Mouse (Mus musculus) gastrocnemius, postnatal 14 days (tissue): ENCODE results near the gene Fsd2. TPM values are rescaled to one million over a fixed set of nuclear protein-coding genes. Genes with fewer than 3 reads are reported as not detected.

Source experiments
- DNase-seq: peaks from one replicate; pipeline ENCODE4 v3.0.0; 2021; ENCODE audit warnings: mixed read lengths
- intact Hi-C: fragments of 180-260 bp; cut with DNase I; formaldehyde crosslinking; loops from one replicate; pipeline ENCODE4 v1.15.1; 2025; ENCODE audit warnings: low total_unique reads
- long read RNA-seq, 2 experiments: library from polyadenylated mRNA; stranded (forward); transcript quantifications; one replicate each; pipeline ENCODE4 v2.0.0; 2021
- total RNA-seq, 2 experiments: library from RNA; stranded (reverse); gene quantifications; 2 replicates each; pipeline ENCODE4 v1.2.3; 2021

The Fsd2 gene
- total RNA-seq, result 100 to 1,000 TPM; 204 to 220 TPM
- long read RNA-seq, experiment 1, transcript Fsd2-201 (13 exons, 3,985 nt), result major isoform, 72 of 104 reads
- long read RNA-seq, experiment 1, partial matches to known transcripts, result 19 of 104 reads
- long read RNA-seq, experiment 1, other reads (novel, unspliced or antisense), result 13 of 104 reads
- long read RNA-seq, experiment 2, transcript Fsd2-201 (13 exons, 3,985 nt), result major isoform, 125 of 152 reads
- long read RNA-seq, experiment 2, partial matches to known transcripts, result 17 of 152 reads
- long read RNA-seq, experiment 2, other reads (novel, unspliced or antisense), result 10 of 152 reads

DNA sequence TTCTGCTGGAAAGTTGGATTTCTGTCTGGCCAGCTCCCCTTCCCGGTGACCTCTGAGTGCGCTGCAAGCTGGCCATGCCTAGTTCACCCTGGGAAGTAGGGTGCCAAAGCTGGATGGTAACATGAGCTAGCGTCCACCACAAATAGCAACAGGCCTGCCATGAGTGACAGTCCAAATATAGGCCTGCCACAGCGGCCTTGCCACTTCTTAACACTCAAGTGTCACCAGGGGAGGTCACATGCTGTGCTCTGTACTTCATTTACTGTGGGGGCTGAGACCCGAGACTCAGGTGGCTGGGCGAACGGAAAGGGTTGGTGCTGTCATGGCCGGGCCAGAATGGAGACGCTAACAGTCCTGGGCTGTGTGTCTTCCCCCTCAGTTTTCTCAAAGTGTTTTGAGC, at the start of gene Fsd2:
Gene Fsd2, minus strand, starts transcription at position 53 of the 400 bp plus-strand sequence.
- intact Hi-C loops, result no loop called here

GRCm38 (mm10) chr7:81615031-81615430, 48.3 kb upstream of the Fsd2 start:
- DNase-seq, result no peak
- intact Hi-C loops, result no loop called here

More for the DNA sequence above, at the start of gene Fsd2:
- peak; percentile 68 for DNase-seq

DNA sequence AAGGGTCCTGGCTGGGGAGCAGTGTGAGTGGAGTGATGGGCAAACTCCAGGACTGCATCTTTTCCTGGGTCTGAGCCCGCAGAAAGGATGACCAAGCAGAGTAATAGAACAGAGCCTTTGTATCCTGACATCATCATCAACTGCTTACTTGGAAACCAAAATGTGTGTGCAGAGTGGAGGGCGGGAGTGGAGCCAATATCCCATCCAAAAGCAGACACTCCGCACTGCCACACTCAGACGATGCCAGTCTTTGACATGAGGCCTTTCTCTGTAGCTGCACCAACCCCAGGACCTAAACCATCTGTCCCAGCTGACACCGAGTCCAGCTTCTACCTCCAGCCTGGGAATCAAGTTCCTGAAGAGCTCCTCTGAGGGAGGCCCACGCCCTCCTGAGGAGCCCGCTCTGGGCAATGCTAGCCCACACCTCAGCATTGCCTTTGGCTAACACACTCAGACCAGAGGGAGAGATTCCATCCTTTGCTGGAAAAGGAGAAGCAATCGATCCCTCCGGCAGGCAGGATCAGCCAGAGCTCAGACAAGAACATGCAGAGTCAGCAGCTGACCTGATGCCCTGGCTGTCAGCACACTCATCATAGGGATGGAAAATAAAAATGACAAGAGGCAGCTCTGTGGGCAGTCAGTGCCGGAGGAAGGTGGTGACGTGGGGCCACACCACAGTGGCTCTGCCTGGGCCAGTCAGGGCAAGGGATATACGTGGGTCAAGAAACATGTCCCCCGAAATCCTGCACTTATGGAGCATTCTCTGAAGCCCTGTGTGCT, 46.3 kb upstream of the Fsd2 start:
- DNase-seq, result no peak
- intact Hi-C loops, result no loop called here

DNA sequence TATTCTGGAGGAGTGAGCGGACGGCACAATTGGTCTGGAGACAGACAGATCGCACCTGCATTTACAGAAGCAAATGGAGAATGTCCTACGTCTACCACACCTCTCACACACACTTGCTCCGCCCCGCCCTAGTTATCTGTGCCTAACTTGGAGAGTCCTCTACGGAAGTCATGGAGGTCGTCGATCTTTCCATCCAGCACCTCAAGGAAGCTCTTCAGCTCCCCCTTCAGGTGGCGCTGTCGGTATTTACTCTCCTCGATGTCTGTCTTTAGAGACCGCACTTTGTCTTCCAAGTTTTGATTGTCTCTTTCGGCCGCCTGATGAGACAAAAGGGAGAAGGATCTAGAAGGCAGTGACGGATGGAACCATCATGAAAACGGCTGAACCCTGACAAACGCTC, 43.4 kb upstream of the Fsd2 start:
- intact Hi-C loops, result no loop called here
- DNase-seq, result no peak

GRCm38 (mm10) chr7:81606452-81606851, 39.7 kb upstream of the Fsd2 start:
- intact Hi-C loops, result no loop called here
- no peak for DNase-seq

DNA sequence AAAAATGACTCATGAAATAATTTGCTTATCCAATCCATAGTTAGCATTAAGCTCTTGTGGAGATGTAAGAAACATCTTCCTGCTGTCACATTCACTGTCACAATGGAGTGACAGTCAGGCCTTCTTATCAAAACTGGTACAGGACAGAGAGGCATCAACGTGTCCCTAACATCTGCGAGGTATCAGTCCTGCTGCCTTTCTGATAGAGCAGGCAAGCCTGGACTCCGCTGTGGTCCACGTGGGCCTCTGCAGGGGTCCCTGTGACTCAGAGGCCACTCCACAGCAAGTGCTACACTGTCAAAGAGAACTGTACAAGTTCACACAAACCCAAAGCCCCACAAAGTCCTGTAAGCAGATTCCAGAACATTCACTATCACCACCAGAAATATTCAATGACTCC, 38.7 kb upstream of the Fsd2 start:
- intact Hi-C loops, result no loop called here

DNA sequence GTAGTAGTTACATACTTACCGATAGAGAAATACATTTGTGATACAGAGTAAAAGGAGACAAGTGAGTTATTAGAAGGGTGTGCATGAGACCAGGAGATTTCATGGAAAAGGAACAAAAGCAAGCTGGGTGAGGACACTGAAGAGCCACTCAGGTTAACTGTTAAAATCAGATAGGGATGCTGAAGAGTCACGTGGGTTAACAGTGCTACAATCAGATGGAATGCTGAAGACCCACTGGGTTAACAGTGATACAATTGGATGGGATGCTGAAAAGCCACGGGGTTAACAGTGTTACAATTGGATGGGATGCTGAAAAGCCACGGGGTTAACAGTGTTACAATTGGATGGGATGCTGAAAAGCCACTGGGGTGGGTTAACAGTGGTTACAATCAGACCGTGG, 38.2 kb upstream of the Fsd2 start:
- intact Hi-C loops, result no loop called here
- DNase-seq, result no peak

More for the DNA sequence above, 38.7 kb upstream of the Fsd2 start:
- no peak for DNase-seq

- DNase-seq, result no peak
- intact Hi-C loops, result no loop called here
Measured at GRCm38 (mm10) chr7:81599379-81600280, 32.9 kb upstream of the Fsd2 start.

- intact Hi-C loops, result no loop called here
Measured at GRCm38 (mm10) chr7:81597660-81598059, 30.9 kb upstream of the Fsd2 start.

GRCm38 (mm10) chr7:81596086-81596485, 29.3 kb upstream of the Fsd2 start:
- intact Hi-C loops, result no loop called here
- DNase-seq, result no peak

More at GRCm38 (mm10) chr7:81597660-81598059, 30.9 kb upstream of the Fsd2 start:
- DNase-seq, result no peak

- intact Hi-C loops, result no loop called here
- DNase-seq, result no peak
Measured at GRCm38 (mm10) chr7:81595056-81595455, 28.3 kb upstream of the Fsd2 start.

DNA sequence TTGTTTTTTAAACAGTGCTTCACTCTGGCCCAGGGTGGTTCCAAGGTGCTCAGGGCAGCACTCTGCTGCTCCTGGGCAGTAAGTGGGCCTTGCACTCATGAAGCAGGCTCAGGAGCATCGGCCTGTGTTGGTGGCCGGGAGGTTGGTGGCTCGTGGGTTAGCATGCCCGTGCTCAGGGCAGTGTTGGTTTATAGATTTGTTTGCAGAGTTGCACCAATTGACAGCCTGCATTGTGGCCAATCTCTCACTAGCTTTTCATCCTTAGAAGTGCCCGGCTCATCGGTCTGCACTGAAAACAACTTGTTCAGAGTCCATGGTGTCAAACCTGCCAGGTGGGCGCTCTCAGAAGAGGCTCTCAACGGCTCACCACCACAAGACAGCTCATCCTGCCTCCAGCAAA, 26.6 kb upstream of the Fsd2 start:
- intact Hi-C loops, result no loop called here
- DNase-seq, result no peak

DNA sequence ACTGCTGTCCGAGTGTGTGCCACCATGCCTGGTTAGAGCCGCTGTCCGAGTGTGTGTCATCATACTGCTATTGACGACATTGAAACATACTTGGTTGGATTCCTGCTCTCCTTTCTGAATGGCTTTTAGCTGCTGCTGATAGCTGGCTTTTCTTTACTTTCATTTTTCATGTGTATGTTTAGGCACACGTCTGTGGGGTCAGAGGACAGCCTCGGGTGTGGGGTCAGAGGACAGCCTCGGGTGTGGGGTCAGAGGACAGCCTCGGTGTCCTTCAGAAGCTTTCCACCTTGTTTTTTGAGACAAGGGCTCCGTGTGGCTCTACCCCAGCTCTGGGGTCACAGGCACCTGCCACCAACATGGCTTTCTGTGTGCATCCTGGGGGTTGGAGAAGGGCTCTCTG, 25.9 kb upstream of the Fsd2 start:
- DNase-seq, result no peak
- intact Hi-C loops, result no loop called here

DNA sequence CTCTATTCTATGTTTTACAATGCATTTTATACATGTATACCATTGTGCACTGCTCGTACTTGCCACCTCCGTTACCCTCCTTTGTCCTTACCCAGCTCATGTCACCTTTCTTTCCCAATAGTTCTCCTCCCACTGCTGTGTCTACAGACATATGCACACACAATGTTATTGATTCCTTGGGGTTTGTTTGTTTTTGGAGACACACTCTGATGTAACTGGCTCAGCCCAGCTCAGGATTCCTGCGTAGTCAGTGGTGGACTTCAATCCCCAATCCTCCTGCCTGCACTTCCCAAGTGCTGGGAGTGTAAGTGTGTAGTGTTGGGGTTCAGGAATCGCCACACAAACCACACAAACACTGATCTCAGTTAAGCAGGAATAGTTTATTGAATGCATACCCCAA, 20.5 kb upstream of the Fsd2 start:
- no peak for DNase-seq
- intact Hi-C loops, result no loop called here

DNA sequence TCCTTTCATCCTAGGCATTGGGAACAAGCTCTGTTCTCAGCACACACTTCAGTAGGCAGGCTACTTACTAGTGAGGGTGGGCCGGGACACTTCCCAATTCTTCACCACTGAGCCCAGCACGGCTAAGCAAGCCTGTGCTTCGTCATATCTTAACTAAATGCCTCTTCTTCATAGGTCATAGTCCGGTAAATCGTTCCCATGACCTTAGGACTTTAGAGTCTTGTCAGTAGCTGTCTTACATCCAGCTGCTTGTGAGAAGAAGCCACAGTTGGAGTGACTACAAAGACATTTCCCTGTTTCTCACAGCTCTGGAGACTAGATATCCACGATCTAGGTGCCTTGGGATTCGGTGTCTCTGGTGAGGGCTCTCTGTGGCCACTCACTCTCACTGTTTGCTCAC, 18.6 kb upstream of the Fsd2 start:
- intact Hi-C loops, result no loop called here

DNA sequence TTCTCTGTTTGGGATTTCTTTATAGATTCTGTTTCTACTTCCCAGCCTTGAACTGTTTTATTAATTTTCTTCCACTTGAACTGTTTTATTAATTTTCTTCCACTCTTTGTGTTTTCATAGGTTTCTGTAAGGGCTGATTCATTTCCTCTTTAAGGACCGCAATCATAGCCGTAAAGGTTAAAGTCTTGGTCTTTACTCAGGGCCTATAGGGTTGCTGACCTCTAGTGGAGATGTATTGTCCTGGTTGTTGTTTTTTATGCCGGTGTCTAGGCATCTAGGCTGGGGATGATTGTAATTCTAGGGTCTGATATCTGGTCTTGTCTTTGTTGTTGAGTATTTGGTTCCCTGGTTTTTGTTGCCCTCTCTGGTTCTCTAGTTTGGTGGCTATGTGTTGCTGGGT, 16.8 kb upstream of the Fsd2 start:
- DNase-seq, result no peak

More for the DNA sequence above, 18.6 kb upstream of the Fsd2 start:
- no peak for DNase-seq

GRCm38 (mm10) chr7:81579312-81579711, 12.6 kb upstream of the Fsd2 start:
- intact Hi-C loops, result no loop called here

More for the DNA sequence above, 16.8 kb upstream of the Fsd2 start:
- intact Hi-C loops, result no loop called here

GRCm38 (mm10) chr7:81578413-81578812, 11.7 kb upstream of the Fsd2 start:
- DNase-seq, result no peak
- intact Hi-C loops, result no loop called here

More at GRCm38 (mm10) chr7:81579312-81579711, 12.6 kb upstream of the Fsd2 start:
- no peak for DNase-seq

DNA sequence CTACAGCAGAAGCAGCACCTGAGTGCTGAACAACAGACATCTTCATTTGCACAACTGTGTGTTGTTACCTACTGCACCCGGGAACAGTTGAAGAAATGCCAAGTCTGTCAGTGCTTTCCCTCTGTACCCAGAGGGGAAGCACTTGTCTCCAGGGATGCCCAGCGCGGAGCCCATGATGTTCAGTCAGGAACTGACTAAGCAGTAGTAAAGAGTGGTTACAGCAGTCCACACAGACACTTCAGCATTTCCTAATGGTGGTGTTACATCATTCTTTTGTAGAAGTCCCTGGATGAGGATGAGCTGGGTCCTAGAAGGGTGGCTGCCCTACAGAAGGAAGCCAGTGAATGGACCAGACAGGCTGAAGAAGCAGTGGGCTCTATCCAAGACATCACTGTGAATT, 11.1 kb upstream of the Fsd2 start:
- intact Hi-C loops, result no loop called here
- DNase-seq, result no peak

- intact Hi-C loops, result no loop called here
- DNase-seq, result no peak
Measured at GRCm38 (mm10) chr7:81575606-81576005, 8.9 kb upstream of the Fsd2 start.
